Mouse (Mus musculus): ENCODE results near the gene Nav3.

Gene Nav3

GRCm38 (mm10) chr10:109876107-109876506 is 579.9 kb downstream of the Nav3 start:
- no peak for TF ChIP-seq GATA4 (IDR thresholded peaks at IDR 0.05; ENCODE audit: insufficient replicate concordance, low read length)

GRCm38 (mm10) chr10:109875312-109875830 is 580.6 kb downstream of the Nav3 start:
- no peak for TF ChIP-seq GATA4 (IDR thresholded peaks at IDR 0.05; ENCODE audit: insufficient replicate concordance, low read length)

- TF ChIP-seq GATA4 (IDR thresholded peaks at IDR 0.05; ENCODE audit: insufficient replicate concordance, low read length): no peak
Observed at GRCm38 (mm10) chr10:109874652-109875311, 581.2 kb downstream of the Nav3 start.

- TF ChIP-seq GATA4 (IDR thresholded peaks at IDR 0.05; ENCODE audit: insufficient replicate concordance, low read length): no peak
Observed at GRCm38 (mm10) chr10:109866063-109866462, 589.9 kb downstream of the Nav3 start.

- no peak for TF ChIP-seq GATA4 (IDR thresholded peaks at IDR 0.05; ENCODE audit: insufficient replicate concordance, low read length)
Observed at GRCm38 (mm10) chr10:109865391-109865790, 590.6 kb downstream of the Nav3 start.

GRCm38 (mm10) chr10:109864708-109865107 is 591.3 kb downstream of the Nav3 start:
- TF ChIP-seq GATA4 (IDR thresholded peaks at IDR 0.05; ENCODE audit: insufficient replicate concordance, low read length): no peak

GRCm38 (mm10) chr10:109861275-109861674 is 594.7 kb downstream of the Nav3 start:
- no peak for TF ChIP-seq GATA4 (IDR thresholded peaks at IDR 0.05; ENCODE audit: insufficient replicate concordance, low read length)

GRCm38 (mm10) chr10:109858568-109858967 is 597.4 kb downstream of the Nav3 start:
- TF ChIP-seq GATA4 (IDR thresholded peaks at IDR 0.05; ENCODE audit: insufficient replicate concordance, low read length): no peak

- no peak for TF ChIP-seq GATA4 (IDR thresholded peaks at IDR 0.05; ENCODE audit: insufficient replicate concordance, low read length)
Observed at GRCm38 (mm10) chr10:109852392-109852791, 603.6 kb downstream of the Nav3 start.

- TF ChIP-seq GATA4 (IDR thresholded peaks at IDR 0.05; ENCODE audit: insufficient replicate concordance, low read length): no peak
Observed at GRCm38 (mm10) chr10:109847631-109848030, 608.4 kb downstream of the Nav3 start.

- TF ChIP-seq GATA4 (IDR thresholded peaks at IDR 0.05; ENCODE audit: insufficient replicate concordance, low read length): no peak
Observed at GRCm38 (mm10) chr10:109843661-109844060, 612.3 kb downstream of the Nav3 start.

- no peak for TF ChIP-seq GATA4 (IDR thresholded peaks at IDR 0.05; ENCODE audit: insufficient replicate concordance, low read length)
Observed at GRCm38 (mm10) chr10:109832768-109833291, 623.2 kb downstream of the Nav3 start.

GRCm38 (mm10) chr10:109806782-109807493 is 649.1 kb downstream of the Nav3 start:
- TF ChIP-seq GATA4 (IDR thresholded peaks at IDR 0.05; ENCODE audit: insufficient replicate concordance, low read length): no peak

- TF ChIP-seq GATA4 (IDR thresholded peaks at IDR 0.05; ENCODE audit: insufficient replicate concordance, low read length): no peak
Observed at GRCm38 (mm10) chr10:109803441-109803840, 652.6 kb downstream of the Nav3 start.

- TF ChIP-seq GATA4 (IDR thresholded peaks at IDR 0.05; ENCODE audit: insufficient replicate concordance, low read length): no peak
Observed at GRCm38 (mm10) chr10:109802236-109802635, 653.8 kb downstream of the Nav3 start.

- TF ChIP-seq GATA4 (IDR thresholded peaks at IDR 0.05; ENCODE audit: insufficient replicate concordance, low read length): no peak
Observed at GRCm38 (mm10) chr10:109799246-109799645, 656.8 kb downstream of the Nav3 start.
